Mouse (Mus musculus) cortical plate, adult 2 months (tissue): ENCODE measurements around the gene 1700016K19Rik. TPM values are rescaled to one million over a fixed set of nuclear protein-coding genes. Genes with fewer than 3 reads are reported as not detected.

Experiments used
- H3K27ac ChIP-seq: fragments of 200-500 bp; 2 replicates; pipeline ENCODE4 v1.5.1; 2012; ENCODE audit warnings: low read length, control low read depth, inconsistent platforms; ENCODE audit not compliant: insufficient read depth
- H3K4me1 ChIP-seq: fragments of 200-500 bp; 2 replicates; pipeline ENCODE4 v1.6.1; 2011; ENCODE audit warnings: low read length; ENCODE audit not compliant: control insufficient read depth, insufficient read depth
- H3K4me3 ChIP-seq: fragments of 200-500 bp; 2 replicates; pipeline ENCODE4 v1.5.1; 2011; ENCODE audit warnings: mild to moderate bottlenecking, low read length, control low read depth; ENCODE audit not compliant: insufficient read depth
- CTCF ChIP-seq: fragments of 200-500 bp; IDR thresholded peaks from 2 replicates; pipeline ENCODE4 v1.5.1; 2011; ENCODE audit warnings: mild to moderate bottlenecking, control low read depth, low read length; ENCODE audit not compliant: insufficient read depth; ENCODE audit errors: extremely low read depth
- POLR2A ChIP-seq: fragments of 200-500 bp; IDR thresholded peaks from 2 replicates; pipeline ENCODE4 v1.6.1; 2011; ENCODE audit warnings: mild to moderate bottlenecking, low read length, control low read depth; ENCODE audit not compliant: insufficient read depth; ENCODE audit errors: extremely low read depth
- polyA plus RNA-seq: library from polyadenylated mRNA; depleted of rRNA; stranded (reverse); fragments of >200 nt; gene quantifications from 2 replicates; pipeline ENCODE4 v1.2.3, GENCODE M21; 2012

The 1700016K19Rik gene
- polyA plus RNA-seq, 1 experiment, result 9.3 TPM

- Histone ChIP-seq H3K4me3 (peak within 1 kb of the TSS; percentile 55), H3K4me1 (no peaks in the 10 kb centered on the region), H3K27ac (no peak within 1 kb of the TSS)
- TF ChIP-seq CTCF (no peak), POLR2A (no peak)
These were observed 27.7 kb downstream of the 1700016K19Rik start, which contains the start of gene Rflnb for GRCm38 (mm10) chr11:76027139-76028071. Rflnb (minus strand) TSS chr11:76027782.

- H3K4me3 ChIP-seq, result peak overlapping the region; percentile 55; the same call in 1 of the 2 replicates
- no peak for TF ChIP-seq POLR2A
- no peak for TF ChIP-seq CTCF
- no peak overlapping the region for H3K27ac ChIP-seq
- H3K4me1 ChIP-seq, result no peaks in the 10 kb centered on the region
These were observed 28.4 kb downstream of the 1700016K19Rik start for GRCm38 (mm10) chr11:76028072-76028465.

- Histone ChIP-seq H3K27ac (no peak overlapping the region), H3K4me1 (no peaks in the 10 kb centered on the region), H3K4me3 (no peak overlapping the region)
- TF ChIP-seq POLR2A (no peak), CTCF (no peak)
These were observed 33.6 kb downstream of the 1700016K19Rik start for GRCm38 (mm10) chr11:76033359-76033758.

GRCm38 (mm10) chr11:76033836-76034235 is 34.1 kb downstream of the 1700016K19Rik start:
- no peak overlapping the region for H3K4me3 ChIP-seq
- TF ChIP-seq CTCF (no peak), POLR2A (no peak)
- no peaks in the 10 kb centered on the region for H3K4me1 ChIP-seq
- no peak overlapping the region for H3K27ac ChIP-seq

GRCm38 (mm10) chr11:76035182-76035581 is 35.5 kb downstream of the 1700016K19Rik start:
- no peak for TF ChIP-seq CTCF
- no peak for TF ChIP-seq POLR2A
- no peak overlapping the region for H3K27ac ChIP-seq
- H3K4me3 ChIP-seq, result no peak overlapping the region
- H3K4me1 ChIP-seq, result no peaks in the 10 kb centered on the region

GRCm38 (mm10) chr11:76037581-76038294 is 38.0 kb downstream of the 1700016K19Rik start:
- H3K4me1 ChIP-seq, result peaks cover 3% of the 10 kb centered on the region; the same call in 1 of the 2 replicates

GRCm38 (mm10) chr11:76039271-76040053 is 39.8 kb downstream of the 1700016K19Rik start:
- no peak for TF ChIP-seq CTCF
- no peak for TF ChIP-seq POLR2A
- Histone ChIP-seq H3K4me3 (no peak overlapping the region), H3K27ac (no peak overlapping the region), H3K4me1 (peaks cover 4% of the 10 kb centered on the region)

More at GRCm38 (mm10) chr11:76037581-76038294, 38.0 kb downstream of the 1700016K19Rik start:
- Histone ChIP-seq H3K4me3 (no peak overlapping the region), H3K27ac (no peak overlapping the region)
- TF ChIP-seq CTCF, result no peak
- no peak for TF ChIP-seq POLR2A

GRCm38 (mm10) chr11:76040106-76040505 is 40.4 kb downstream of the 1700016K19Rik start:
- Histone ChIP-seq H3K4me3 (no peak overlapping the region), H3K27ac (no peak overlapping the region), H3K4me1 (peaks cover 4% of the 10 kb centered on the region)
- TF ChIP-seq POLR2A, result no peak
- no peak for TF ChIP-seq CTCF

- H3K4me1 ChIP-seq, result peaks cover 4% of the 10 kb centered on the region
- TF ChIP-seq CTCF (no peak), POLR2A (no peak)
- no peak overlapping the region for H3K27ac ChIP-seq
- no peak overlapping the region for H3K4me3 ChIP-seq
These were observed 41.2 kb downstream of the 1700016K19Rik start for GRCm38 (mm10) chr11:76040761-76041376.
